Mouse (Mus musculus) lung, postnatal 36 days (tissue): ENCODE data around the gene Fkrp.

Experiments used
- DNase-seq: peaks from one replicate; pipeline ENCODE4 v3.0.0; 2022; ENCODE audit warnings: mixed read lengths

Gene Fkrp

DNA sequence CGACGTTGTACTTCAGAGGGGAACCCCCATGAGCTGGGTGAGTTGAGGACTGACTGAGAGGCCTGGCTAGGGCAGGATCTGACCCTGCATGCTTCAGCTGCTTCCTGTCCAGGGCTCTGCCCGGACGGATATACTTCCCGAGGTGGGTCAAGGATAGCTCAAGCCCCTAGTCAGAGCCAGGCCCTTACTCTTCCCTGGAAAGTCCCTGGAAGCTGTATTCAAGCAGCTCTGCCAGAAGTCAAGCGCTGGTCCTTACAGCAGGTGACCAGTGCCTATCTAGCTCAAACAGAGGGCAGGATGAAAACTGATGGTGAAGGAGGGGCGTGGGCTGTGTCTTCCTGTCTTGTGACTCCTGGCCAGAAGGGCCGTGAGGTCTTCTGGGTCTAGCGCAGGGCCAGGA, 13.9 kb upstream of the Fkrp start:
- DNase-seq: no peak

- no peak for DNase-seq
Observed at GRCm38 (mm10) chr7:16827274-16827673, 10.7 kb upstream of the Fkrp start.

DNA sequence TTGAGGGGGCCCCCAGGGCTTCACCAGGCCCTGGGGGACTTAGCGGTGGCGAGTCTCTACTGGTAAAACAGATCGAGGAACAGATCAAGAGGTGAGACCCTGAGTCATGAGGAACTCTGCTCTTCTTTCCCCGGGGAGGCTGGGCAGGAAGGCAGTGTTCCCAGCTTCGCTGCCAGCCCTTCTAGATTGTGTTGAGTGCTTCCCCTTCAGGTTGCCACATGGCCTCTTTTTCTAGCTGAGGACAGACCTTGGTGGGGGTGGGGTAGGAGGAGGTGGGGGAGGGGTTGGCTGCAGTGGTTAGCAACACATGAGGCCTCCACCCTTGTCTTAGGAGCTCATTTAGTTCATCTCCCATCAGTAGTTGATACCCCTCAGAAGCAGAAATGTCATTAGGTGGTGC, 10.0 kb upstream of the Fkrp start:
- DNase-seq: no peak

- peak; percentile 81 for DNase-seq
Observed at GRCm38 (mm10) chr7:16825785-16826184, 9.3 kb upstream of the Fkrp start.

DNA sequence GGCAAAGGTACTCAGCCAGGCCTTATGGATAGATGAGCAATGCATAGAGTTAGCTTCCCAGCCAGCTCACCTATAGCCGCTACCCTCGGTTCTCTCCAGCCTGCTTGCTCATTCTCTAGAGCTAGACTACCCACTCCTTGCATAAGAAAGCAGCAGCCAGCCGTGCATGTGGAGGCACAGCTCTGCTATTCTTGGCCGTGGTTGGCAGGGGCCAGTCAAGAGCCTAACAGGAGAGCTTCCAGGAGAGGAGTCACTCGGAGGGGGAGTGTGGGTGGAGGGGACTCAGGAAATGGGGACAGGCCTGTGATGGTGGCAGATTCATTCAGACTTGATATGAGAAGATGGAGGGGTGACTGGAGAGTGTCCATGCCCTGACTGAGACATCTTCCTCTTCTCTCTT, 7.2 kb upstream of the Fkrp start:
- DNase-seq: no peak

DNA sequence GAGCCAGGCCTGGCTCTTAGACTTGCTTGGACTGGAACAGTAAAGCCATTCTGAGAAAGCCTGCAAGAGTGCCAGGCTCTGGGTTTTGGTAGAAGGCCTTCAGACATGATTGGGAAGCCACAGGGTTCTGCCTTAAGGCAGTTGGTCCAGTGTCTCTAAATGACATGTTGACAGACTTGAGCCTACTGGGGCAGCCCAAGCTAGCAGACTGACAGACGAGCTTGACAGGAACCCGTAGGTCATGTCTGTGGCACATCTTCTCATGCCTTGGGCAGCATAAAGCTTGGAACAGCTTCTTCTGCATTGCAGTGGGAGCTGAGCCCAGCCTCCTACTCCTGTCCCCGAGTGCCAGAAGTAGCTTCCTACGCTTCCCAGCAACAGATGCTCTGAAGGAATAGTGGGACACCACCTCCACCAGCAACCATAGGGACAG, 5.2 kb upstream of the Fkrp start:
- DNase-seq: no peak

DNA sequence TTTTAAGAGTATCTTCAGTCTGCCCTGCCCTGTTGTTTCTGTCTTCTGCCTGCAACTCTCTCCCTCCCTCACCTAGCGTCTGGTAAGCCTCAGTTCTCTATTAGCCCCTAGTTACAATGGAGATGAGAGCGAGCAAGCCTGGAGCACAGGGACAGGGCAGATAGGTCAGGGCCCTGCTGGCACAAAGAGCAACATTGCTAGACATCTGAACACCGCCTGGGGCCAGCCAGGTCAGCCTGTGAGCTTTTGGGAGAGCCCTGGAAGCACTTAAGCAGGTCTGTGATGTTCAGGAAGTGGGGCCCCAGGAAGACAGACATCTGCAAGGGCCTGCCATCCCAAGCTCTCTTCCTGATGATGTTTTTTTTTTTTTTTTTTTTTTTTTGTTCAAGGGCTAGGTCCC, 4.6 kb upstream of the Fkrp start:
- no peak for DNase-seq

- DNase-seq: no peak
Observed at GRCm38 (mm10) chr7:16820271-16820763, 3.8 kb upstream of the Fkrp start.

DNA sequence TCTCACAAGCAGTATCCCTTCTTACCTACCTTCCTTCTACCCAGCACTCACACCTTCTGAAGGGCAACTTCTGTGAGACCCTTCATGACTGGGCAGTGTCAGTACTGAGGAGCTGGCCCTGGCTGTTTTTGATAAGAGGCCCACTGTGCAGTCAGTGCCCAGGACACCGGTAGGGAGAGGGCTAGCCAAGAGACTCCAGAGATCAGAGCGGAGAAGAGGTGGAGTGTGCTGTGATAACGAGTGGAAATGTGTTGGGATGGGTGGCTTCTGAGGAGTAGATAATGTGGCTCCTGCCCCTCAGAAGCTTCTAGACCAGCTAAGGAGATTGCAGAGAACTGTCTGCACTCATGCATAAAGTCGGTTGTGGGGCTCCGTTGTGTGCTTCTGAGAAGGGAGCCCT, 3.3 kb upstream of the Fkrp start:
- DNase-seq: no peak

- DNase-seq: no peak
Observed at GRCm38 (mm10) chr7:16817693-16818092, 1.2 kb upstream of the Fkrp start.

- peak; percentile 81 for DNase-seq
Observed at GRCm38 (mm10) chr7:16816078-16816474, 456 bp downstream of the Fkrp start.

GRCm38 (mm10) chr7:16815351-16815941, 1.1 kb downstream of the Fkrp start, which contains the start of gene Strn4:
Strn4 (plus strand) TSS chr7:16815889.
- DNase-seq: no peak

DNA sequence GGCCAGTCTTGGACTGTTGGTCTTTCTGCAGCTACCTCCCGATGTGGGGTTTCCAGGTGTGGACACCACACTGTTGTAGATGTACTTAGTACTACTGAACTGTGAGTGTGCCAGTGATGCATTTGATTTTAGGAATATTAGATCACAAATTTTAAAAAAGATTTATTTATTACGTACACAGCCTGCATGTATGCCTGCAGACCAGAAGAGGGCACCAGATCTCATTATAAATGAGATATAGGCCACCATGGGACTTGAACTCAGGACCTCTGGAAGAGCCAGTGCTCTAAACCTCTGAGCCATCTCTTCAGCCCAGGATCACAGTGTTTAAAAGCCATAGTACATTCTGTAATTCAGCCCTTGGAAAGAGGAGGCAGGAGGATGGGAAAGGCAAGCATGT, 4.0 kb downstream of the Fkrp start:
- DNase-seq: no peak

- DNase-seq: no peak
Observed at GRCm38 (mm10) chr7:16811649-16812070, 4.9 kb downstream of the Fkrp start.

GRCm38 (mm10) chr7:16810920-16811648, 5.4 kb downstream of the Fkrp start:
- no peak for DNase-seq

DNA sequence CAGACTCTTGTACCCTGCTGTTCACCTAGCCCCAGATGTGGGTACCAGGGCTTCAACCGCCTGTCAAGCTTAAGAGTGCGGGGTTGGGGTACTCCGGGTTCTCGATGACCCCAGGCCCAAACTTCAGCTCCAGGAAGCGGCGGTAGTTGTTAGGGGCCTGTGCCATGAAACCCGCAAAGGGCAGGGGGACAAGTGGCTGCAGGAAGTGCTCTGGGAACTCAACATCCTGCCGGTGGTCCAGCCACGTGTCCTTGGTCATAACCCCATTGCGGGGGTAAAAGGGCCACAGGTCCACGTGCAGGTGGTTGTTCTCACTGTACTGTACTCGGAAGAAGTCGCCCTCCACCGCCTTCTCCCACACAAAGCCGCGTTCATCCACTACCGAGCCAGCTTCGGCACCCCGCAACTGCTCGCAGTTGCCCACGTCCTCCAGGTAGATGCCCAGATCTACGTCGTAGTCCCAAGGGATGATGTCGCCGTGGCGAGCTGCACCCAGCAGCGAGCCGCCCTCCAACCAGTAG, 6.1 kb downstream of the Fkrp start:
- DNase-seq: no peak

DNA sequence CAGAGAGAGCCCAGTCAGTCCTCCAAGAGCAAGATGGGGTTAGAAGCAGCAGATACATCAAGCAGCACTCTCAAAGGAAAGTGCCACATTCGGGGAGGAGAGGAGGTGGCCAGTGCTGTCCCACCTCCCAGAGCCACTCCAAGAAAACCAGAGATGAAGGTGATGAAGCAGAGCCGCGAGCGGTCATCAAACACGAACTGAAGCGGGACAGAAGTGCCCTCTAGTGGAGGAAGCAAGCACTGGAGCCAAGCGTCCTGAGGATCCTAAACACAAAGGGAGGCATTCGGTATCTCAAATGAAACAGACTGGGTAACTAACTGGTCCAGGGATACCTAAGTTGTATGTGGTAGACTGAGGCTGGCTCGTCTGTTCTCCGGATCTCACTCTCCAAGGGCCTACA, 6.8 kb downstream of the Fkrp start:
- DNase-seq: peak; percentile 87

DNA sequence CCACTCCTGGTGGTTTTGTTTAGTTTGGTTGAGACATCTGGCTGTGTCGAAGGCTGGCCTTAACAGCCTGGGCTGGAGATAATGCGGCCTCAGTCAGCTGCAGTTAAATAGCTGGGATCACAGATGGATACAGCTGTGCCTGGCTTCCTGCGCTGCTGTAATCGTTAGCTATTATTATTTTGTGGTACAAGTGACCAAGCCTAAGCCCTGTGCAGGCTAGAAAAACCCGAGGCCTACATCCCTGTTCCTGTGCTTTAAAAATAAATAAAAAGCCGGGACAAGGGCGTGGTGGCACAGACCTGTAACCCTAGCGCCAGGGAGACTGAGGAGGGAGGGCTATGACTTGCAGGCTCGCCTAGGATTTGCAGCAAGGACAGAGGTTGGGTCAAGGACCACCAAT, 7.9 kb downstream of the Fkrp start:
- DNase-seq: peak; percentile 23

- DNase-seq: no peak
Observed at GRCm38 (mm10) chr7:16807936-16808335, 8.6 kb downstream of the Fkrp start.

DNA sequence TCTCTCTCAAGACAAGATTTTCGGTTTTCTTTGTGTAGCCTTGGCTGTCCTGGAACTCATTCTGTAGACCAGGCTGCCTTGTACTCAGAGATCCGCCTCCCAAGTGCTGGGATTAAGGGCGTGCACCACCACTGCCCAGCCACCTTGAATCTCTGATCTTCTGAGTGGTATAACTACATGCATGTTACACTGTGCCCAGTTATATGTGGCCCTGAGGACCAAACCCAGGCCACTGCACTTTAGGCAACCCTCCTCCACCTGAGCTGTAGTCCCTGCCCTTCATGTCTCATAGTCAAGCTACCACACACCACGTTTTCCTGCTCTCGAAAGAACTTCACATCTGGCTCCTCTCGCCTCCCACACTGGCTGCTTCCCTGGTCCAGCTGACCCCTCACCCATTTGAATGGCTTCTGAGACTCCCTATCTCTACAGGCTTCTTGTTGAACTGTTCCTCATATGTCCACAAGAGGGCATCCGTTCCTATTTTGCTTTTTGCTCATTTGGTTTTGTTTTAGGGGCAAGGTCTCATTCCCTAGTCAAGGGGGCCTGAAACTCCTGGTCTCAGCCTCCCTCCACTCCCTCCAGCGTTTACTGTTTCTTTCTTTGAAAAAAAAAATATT, 12.0 kb downstream of the Fkrp start:
- DNase-seq: peak; percentile 53

- DNase-seq: no peak
Observed at GRCm38 (mm10) chr7:16794886-16795285, 21.6 kb downstream of the Fkrp start.

- peak; percentile 71 for DNase-seq
Observed at GRCm38 (mm10) chr7:16793010-16793725, 23.4 kb downstream of the Fkrp start.

- DNase-seq: peak; percentile 90
Observed at GRCm38 (mm10) chr7:16792316-16792715, 24.2 kb downstream of the Fkrp start.
